Mouse (Mus musculus): ENCODE results near the gene Gm10277. TPM values are rescaled to one million over a fixed set of nuclear protein-coding genes. Genes with fewer than 3 reads are reported as not detected.

Gm10277 gene
- polyA plus RNA-seq, 1 experiment: not detected

DNA sequence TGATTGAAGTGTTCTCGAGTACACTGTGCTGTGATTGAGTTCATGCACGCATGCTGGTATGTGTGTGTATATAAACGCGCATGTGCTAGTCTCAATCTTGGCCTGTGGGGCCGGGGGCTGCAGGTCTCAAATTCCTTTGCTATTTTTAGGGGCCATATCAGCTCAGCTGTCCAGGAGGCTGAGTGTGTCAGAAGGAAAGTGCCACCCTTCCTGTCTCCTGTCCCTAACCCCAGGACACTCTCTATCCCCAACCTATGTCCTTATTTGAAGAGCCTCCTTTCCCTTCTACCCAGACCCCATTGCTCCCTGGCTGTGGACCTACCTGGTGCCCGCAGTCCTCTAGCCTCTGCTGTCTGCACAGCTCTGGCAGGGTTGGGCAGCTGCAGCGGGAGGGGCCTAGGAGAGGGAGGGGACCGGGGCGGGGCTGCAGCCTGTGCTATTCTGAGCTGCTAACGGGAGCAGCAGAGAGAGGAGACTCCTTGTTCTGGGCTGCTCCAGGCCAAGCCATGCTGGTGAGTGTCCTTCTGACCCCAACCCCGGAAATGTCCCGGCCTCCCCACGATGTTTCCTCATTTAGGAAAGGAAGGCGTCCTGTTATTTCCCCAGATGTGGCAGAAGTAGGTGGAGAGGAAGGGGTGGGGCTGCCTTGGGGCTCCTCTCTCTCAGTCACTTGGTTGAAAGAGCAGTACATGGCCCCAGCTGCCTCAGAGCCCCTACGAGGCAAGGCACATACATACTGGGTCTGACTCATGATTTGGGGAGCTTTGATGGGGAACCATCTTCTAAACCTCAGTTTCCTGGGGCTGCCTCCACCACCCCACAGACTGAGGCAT is 13.5 kb upstream of the Gm10277 start:
- no peak for TF ChIP-seq CTCF (conservative IDR thresholded peaks at IDR 0.05; ENCODE audit: insufficient read depth, insufficient read length, low read depth, low read length)
- H3K4me3 ChIP-seq (ENCODE audit: insufficient read depth, low read depth, low read length): peak overlapping the region; percentile 16; the same call in 1 of the 2 replicates
- H3K4me1 ChIP-seq (ENCODE audit: control insufficient read depth, insufficient read depth, low read length): peaks cover 14% of the 10 kb centered on the region
- DNase-seq: peak; percentile 88
- 22% methylated on average over 15 of the region's 15 CpGs for WGBS
- no peaks in the 10 kb centered on the region for H3K36me3 ChIP-seq (ENCODE audit: control insufficient read depth, insufficient read depth, low read length)
- no peaks in the 10 kb centered on the region for H3K27me3 ChIP-seq (replicated peaks; ENCODE audit: control insufficient read depth, insufficient read depth, low read length)
- H3K27ac ChIP-seq (ENCODE audit: insufficient read depth, low read depth, low read length): peak overlapping the region; percentile 59

DNA sequence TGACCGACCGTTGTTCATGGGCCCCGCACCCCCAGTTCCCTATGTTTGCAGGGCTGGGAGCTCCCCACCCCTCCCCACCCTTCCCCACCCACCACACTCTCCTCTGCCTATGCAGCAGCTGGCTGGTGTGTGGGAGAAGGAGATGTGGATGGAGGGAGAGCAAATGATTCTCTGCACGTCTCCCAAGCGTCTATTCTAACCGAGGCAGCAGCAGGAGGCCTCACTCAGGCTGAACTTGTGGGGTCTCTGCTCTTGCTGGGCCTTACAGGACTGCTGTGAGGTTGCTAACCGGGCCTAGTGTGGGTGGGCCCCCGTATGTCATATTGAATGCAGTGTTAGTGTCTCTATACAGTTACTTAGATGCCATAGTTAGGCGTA is 12.9 kb upstream of the Gm10277 start:
- H3K4me1 ChIP-seq (ENCODE audit: control insufficient read depth, insufficient read depth, low read length): peaks cover 13% of the 10 kb centered on the region; the same call in 1 of the 2 replicates
- H3K27ac ChIP-seq (ENCODE audit: insufficient read depth, low read depth, low read length): peak overlapping the region; percentile 30
- DNase-seq: no peak
- WGBS: 60% methylated on average over 9 of the region's 9 CpGs
- peak overlapping the region; percentile 16; the same call in 1 of the 2 replicates for H3K4me3 ChIP-seq (ENCODE audit: insufficient read depth, low read depth, low read length)
- no peak for TF ChIP-seq CTCF (conservative IDR thresholded peaks at IDR 0.05; ENCODE audit: insufficient read depth, insufficient read length, low read depth, low read length)
- no peak for TF ChIP-seq POLR2A (IDR thresholded peaks at IDR 0.05; ENCODE audit: low read depth, low read length)
- no peaks in the 10 kb centered on the region for H3K36me3 ChIP-seq (ENCODE audit: control insufficient read depth, insufficient read depth, low read length)
- no peaks in the 10 kb centered on the region for H3K27me3 ChIP-seq (replicated peaks; ENCODE audit: control insufficient read depth, insufficient read depth, low read length)

DNA sequence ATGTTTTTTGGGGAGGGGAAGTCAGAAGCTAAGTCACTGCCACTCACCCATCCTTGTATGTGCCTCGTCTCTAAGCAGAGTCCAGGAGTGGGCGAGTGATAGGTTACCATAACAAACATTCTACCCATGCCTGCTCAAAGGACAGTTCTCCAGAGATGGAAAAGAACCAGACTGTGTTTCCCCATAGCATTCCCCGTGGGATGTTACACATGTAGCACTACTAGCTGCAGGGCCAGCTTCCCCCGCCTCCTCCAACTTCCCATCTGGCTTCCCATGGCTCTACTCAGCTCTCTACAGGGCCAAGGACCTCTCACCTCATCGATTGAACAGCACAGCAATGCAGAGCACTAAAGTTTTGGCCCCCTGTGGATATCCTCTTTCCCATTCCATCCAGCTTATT is 7.7 kb upstream of the Gm10277 start:
- Histone ChIP-seq H3K36me3 (ENCODE audit: control insufficient read depth, insufficient read depth, low read length) (no peaks in the 10 kb centered on the region), H3K4me3 (ENCODE audit: insufficient read depth, low read depth, low read length) (no peak overlapping the region), H3K27me3 (replicated peaks; ENCODE audit: control insufficient read depth, insufficient read depth, low read length) (no peaks in the 10 kb centered on the region), H3K4me1 (ENCODE audit: control insufficient read depth, insufficient read depth, low read length) (peaks cover 23% of the 10 kb centered on the region), H3K27ac (ENCODE audit: insufficient read depth, low read depth, low read length) (no peak overlapping the region)
- WGBS: 76% methylated on average over 5 of the region's 5 CpGs
- DNase-seq: no peak
- TF ChIP-seq CTCF (conservative IDR thresholded peaks at IDR 0.05; ENCODE audit: insufficient read depth, insufficient read length, low read depth, low read length) (no peak), POLR2A (IDR thresholded peaks at IDR 0.05; ENCODE audit: low read depth, low read length) (no peak)

DNA sequence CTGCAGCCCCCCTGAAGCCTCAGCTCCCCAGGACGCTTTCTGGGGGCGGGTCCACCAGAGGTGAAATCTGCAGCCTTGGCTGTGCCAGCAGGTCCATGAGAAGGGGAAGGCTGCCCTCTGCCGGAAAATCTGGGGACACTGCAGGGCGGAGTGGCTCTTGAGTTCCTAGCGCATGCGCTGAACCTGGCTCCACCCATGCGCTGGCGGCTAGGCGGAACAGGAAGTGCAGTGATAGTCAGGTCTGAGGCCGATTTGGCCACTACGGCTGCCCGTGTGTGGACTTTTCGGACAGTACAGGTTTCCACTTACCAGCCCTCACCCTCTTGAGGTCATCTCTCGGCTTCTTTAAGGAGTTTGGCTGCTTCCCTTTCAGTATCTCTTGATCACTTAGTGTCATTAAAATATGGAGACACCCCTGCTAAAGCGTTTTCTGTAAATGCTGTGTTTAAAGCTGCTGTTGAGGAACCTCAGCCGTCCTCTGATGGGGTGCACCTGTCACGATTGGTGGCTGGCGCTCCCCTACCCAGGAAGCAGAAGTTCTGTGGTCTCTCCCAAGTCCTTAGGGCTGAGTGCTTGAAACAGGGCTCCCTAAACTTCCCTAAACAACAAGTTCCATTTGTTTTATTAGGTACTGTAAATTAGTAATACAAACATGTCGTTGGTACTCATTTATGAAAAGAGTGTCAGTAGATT is 5.8 kb upstream of the Gm10277 start:
- DNase-seq: peak; percentile 98
- Histone ChIP-seq H3K4me3 (ENCODE audit: insufficient read depth, low read depth, low read length) (no peak overlapping the region), H3K27ac (ENCODE audit: insufficient read depth, low read depth, low read length) (peak overlapping the region; percentile 29; the same call in 1 of the 2 replicates), H3K4me1 (ENCODE audit: control insufficient read depth, insufficient read depth, low read length) (peaks cover 25% of the 10 kb centered on the region), H3K36me3 (ENCODE audit: control insufficient read depth, insufficient read depth, low read length) (no peaks in the 10 kb centered on the region), H3K27me3 (replicated peaks; ENCODE audit: control insufficient read depth, insufficient read depth, low read length) (no peaks in the 10 kb centered on the region)
- WGBS: 2% methylated on average over 19 of the region's 19 CpGs
- peak; percentile 67 for TF ChIP-seq POLR2A (IDR thresholded peaks at IDR 0.05; ENCODE audit: low read depth, low read length)
- TF ChIP-seq CTCF (conservative IDR thresholded peaks at IDR 0.05; ENCODE audit: insufficient read depth, insufficient read length, low read depth, low read length): peak; percentile 97

DNA sequence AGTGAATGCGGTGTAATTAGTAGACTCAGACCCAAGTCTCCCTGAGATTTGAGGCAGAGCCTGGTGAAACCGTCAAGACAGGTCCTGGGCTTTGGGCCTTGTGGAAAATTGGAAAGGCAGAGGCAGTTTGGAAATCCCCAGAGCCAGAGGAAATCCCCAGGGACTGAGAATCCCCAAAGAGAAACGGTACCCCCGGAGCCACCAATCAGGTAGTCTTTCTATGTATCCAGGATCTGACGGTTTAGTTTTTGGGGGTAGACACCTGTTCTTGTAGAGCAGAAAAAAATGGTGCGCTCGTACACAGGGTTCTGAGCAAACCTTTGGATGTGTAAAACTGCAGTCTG is 5.0 kb upstream of the Gm10277 start:
- no peaks in the 10 kb centered on the region for H3K36me3 ChIP-seq (ENCODE audit: control insufficient read depth, insufficient read depth, low read length)
- H3K27ac ChIP-seq (ENCODE audit: insufficient read depth, low read depth, low read length): peak overlapping the region; percentile 84
- 59% methylated on average over 7 of the region's 7 CpGs for WGBS
- H3K27me3 ChIP-seq (replicated peaks; ENCODE audit: control insufficient read depth, insufficient read depth, low read length): no peaks in the 10 kb centered on the region
- no peak overlapping the region for H3K4me3 ChIP-seq (ENCODE audit: insufficient read depth, low read depth, low read length)
- peaks cover 30% of the 10 kb centered on the region for H3K4me1 ChIP-seq (ENCODE audit: control insufficient read depth, insufficient read depth, low read length)
- TF ChIP-seq CTCF (conservative IDR thresholded peaks at IDR 0.05; ENCODE audit: insufficient read depth, insufficient read length, low read depth, low read length) (no peak), POLR2A (IDR thresholded peaks at IDR 0.05; ENCODE audit: low read depth, low read length) (no peak)
- DNase-seq: no peak

DNA sequence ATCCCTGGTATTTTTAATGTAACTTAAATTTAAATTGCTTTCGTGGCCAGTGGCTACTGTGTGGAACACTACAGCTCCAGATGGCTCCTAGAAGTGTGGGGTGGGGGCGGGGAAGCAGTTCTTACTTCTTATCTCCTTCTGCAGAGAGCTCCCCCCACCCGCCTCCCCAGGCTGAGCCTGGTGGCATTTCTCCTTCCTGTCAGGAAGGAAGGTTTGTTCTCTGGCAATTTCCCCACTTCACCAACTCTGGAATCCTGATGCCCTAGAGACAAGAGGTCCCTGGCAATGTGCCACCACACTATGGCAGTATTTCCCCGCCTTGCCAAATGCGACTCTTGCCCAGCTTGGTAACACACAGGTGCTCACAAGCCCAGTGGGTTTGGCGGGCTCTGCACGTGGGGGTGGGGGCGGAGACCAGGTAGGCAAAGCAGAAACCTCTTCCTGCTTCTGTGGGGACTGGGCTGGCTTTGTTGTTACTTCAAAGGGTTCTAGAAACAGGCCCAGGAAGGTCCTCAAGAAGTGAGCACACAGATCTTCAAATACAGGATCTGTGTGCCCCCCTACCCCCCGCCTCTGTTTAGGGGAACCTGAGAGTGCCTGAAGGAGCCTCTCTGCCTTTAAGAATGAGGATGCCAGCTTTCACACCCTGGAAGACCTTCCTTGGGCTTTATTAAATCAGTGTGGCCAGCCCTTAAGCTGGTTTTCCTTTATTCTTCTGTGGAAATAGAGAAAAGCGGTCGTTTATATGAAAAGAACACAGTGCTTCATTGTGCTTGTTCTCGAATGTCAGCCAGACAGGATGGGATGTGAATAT is 4.4 kb upstream of the Gm10277 start:
- Histone ChIP-seq H3K36me3 (ENCODE audit: control insufficient read depth, insufficient read depth, low read length) (no peaks in the 10 kb centered on the region), H3K27ac (ENCODE audit: insufficient read depth, low read depth, low read length) (peak overlapping the region; percentile 84), H3K4me3 (ENCODE audit: insufficient read depth, low read depth, low read length) (no peak overlapping the region), H3K4me1 (ENCODE audit: control insufficient read depth, insufficient read depth, low read length) (peaks cover 31% of the 10 kb centered on the region), H3K27me3 (replicated peaks; ENCODE audit: control insufficient read depth, insufficient read depth, low read length) (no peaks in the 10 kb centered on the region)
- 31% methylated on average over 12 of the region's 12 CpGs for WGBS
- peak; percentile 91 for DNase-seq
- no peak for TF ChIP-seq POLR2A (IDR thresholded peaks at IDR 0.05; ENCODE audit: low read depth, low read length)
- TF ChIP-seq CTCF (conservative IDR thresholded peaks at IDR 0.05; ENCODE audit: insufficient read depth, insufficient read length, low read depth, low read length): no peak

All from kidney, adult 2 months (tissue).